Mouse (Mus musculus): ENCODE results near the gene Rbfox3. TPM values are rescaled to one million over a fixed set of nuclear protein-coding genes. Genes with fewer than 3 reads are reported as not detected.

The Rbfox3 gene
- polyA plus RNA-seq, 1 experiment from 2014 or later: 69.4 TPM

GRCm38 (mm10) chr11:118751879-118752616 is 159.3 kb downstream of the Rbfox3 start:
- H3K4me2 ChIP-seq (ENCODE audit: low read length): no peak overlapping the region
- no peak overlapping the region for H3K4me3 ChIP-seq (ENCODE audit: low read length)
- H3K9ac ChIP-seq (ENCODE audit: low read depth, low read length): peak overlapping the region; percentile 1; the same call in 1 of the 2 replicates
- H3K36me3 ChIP-seq (ENCODE audit: control insufficient read depth, insufficient read depth, low read length): no peaks in the 10 kb centered on the region
- H3K9me3 ChIP-seq (ENCODE audit: control insufficient read depth, low read length): no peaks in the 10 kb centered on the region
- WGBS: 39% methylated on average over 7 of the region's 7 CpGs
- peak overlapping the region; percentile 44 for H3K27ac ChIP-seq (ENCODE audit: low read depth, low read length)
- H3K27me3 ChIP-seq (replicated peaks; ENCODE audit: control insufficient read depth, insufficient read depth, low read length): no peaks in the 10 kb centered on the region
- H3K4me1 ChIP-seq (ENCODE audit: control insufficient read depth, insufficient read depth, low read depth, low read length): peaks cover 37% of the 10 kb centered on the region
- peak; percentile 28 for ATAC-seq

DNA sequence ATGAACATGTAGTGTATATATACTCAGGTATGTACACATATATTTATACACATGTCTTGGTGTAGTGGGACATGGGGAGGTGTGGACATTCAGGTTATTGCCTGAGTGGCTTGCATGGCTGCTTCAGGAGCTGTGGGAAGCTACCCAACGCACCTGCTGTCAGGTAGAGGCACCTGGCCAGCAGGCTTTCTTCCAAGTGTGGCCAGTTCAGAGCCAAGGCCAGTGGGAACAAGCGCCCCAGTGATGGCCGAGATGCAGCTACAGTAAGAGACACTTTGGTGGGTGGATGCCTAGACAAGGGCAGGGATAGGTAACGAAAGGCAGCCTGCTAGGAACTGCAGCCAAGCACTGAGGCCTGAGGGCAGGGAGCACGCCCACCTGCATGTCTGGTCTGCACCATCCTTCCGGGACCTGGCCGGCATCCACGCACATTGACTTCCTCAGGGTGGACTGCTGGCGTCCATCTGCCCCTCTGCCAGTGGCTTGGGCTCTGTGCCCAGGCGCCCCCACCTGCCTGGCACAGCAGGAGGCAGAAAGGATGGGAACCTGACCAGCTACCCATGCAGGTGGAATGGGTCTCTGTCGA is 160.6 kb downstream of the Rbfox3 start:
- peak overlapping the region; percentile 47; the same call in 1 of the 2 replicates for H3K27ac ChIP-seq (ENCODE audit: low read depth, low read length)
- H3K36me3 ChIP-seq (ENCODE audit: control insufficient read depth, insufficient read depth, low read length): no peaks in the 10 kb centered on the region
- no peak overlapping the region; the same call in 1 of the 2 replicates for H3K9ac ChIP-seq (ENCODE audit: low read depth, low read length)
- peaks cover 40% of the 10 kb centered on the region for H3K4me1 ChIP-seq (ENCODE audit: control insufficient read depth, insufficient read depth, low read depth, low read length)
- ATAC-seq: no peak
- no peak overlapping the region for H3K4me3 ChIP-seq (ENCODE audit: low read length)
- 69% methylated on average over 11 of the region's 11 CpGs for WGBS
- 0 out of 2 replicates have a peak, but pooled peaks cover 2% of the 10 kb centered on the region for H3K27me3 ChIP-seq (replicated peaks; ENCODE audit: control insufficient read depth, insufficient read depth, low read length)
- no peaks in the 10 kb centered on the region for H3K9me3 ChIP-seq (ENCODE audit: control insufficient read depth, low read length)
- no peak overlapping the region for H3K4me2 ChIP-seq (ENCODE audit: low read length)

GRCm38 (mm10) chr11:118749541-118749940 is 161.9 kb downstream of the Rbfox3 start:
- WGBS: 75% methylated on average over 1 of the region's 1 CpGs
- Histone ChIP-seq H3K4me1 (ENCODE audit: control insufficient read depth, insufficient read depth, low read depth, low read length) (peaks cover 44% of the 10 kb centered on the region), H3K27me3 (replicated peaks; ENCODE audit: control insufficient read depth, insufficient read depth, low read length) (0 out of 2 replicates have a peak, but pooled peaks cover 2% of the 10 kb centered on the region), H3K4me3 (ENCODE audit: low read length) (no peak overlapping the region), H3K9ac (ENCODE audit: low read depth, low read length) (no peak overlapping the region), H3K36me3 (ENCODE audit: control insufficient read depth, insufficient read depth, low read length) (no peaks in the 10 kb centered on the region), H3K9me3 (ENCODE audit: control insufficient read depth, low read length) (no peaks in the 10 kb centered on the region), H3K4me2 (ENCODE audit: low read length) (no peak overlapping the region), H3K27ac (ENCODE audit: low read depth, low read length) (no peak overlapping the region)
- no peak for ATAC-seq

DNA sequence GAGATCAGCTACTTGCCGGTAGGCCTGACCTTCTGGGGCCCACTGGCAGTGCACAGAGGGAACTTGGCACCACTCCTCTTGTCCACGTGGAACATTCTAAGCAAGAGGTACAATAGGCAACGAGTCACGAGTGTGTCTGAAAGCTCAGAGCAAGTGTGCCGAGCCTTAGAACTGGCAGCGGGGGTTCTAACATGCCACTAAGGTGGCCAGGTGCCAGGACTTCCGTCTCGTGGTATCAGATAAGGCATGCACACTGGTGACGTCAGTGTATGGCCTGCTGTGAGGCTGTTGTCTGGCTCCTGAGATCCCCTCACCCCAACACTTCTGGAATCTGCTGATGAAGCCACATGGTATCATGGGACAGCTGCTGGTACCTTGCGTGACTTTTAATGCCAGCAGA is 162.8 kb downstream of the Rbfox3 start:
- ATAC-seq: no peak
- Histone ChIP-seq H3K9me3 (ENCODE audit: control insufficient read depth, low read length) (no peaks in the 10 kb centered on the region), H3K4me1 (ENCODE audit: control insufficient read depth, insufficient read depth, low read depth, low read length) (peaks cover 43% of the 10 kb centered on the region), H3K9ac (ENCODE audit: low read depth, low read length) (no peak overlapping the region), H3K4me3 (ENCODE audit: low read length) (no peak overlapping the region), H3K4me2 (ENCODE audit: low read length) (no peak overlapping the region), H3K27ac (ENCODE audit: low read depth, low read length) (no peak overlapping the region), H3K36me3 (ENCODE audit: control insufficient read depth, insufficient read depth, low read length) (no peaks in the 10 kb centered on the region), H3K27me3 (replicated peaks; ENCODE audit: control insufficient read depth, insufficient read depth, low read length) (0 out of 2 replicates have a peak, but pooled peaks cover 2% of the 10 kb centered on the region)
- 35% methylated on average over 10 of the region's 10 CpGs for WGBS

- H3K4me2 ChIP-seq (ENCODE audit: low read length): peak overlapping the region; percentile 44
- H3K4me3 ChIP-seq (ENCODE audit: low read length): no peak overlapping the region
- H3K27me3 ChIP-seq (replicated peaks; ENCODE audit: control insufficient read depth, insufficient read depth, low read length): peaks cover 2% of the 10 kb centered on the region; the same call in 1 of the 2 replicates
- no peaks in the 10 kb centered on the region for H3K9me3 ChIP-seq (ENCODE audit: control insufficient read depth, low read length)
- H3K36me3 ChIP-seq (ENCODE audit: control insufficient read depth, insufficient read depth, low read length): no peaks in the 10 kb centered on the region
- H3K9ac ChIP-seq (ENCODE audit: low read depth, low read length): no peak overlapping the region
- H3K4me1 ChIP-seq (ENCODE audit: control insufficient read depth, insufficient read depth, low read depth, low read length): peaks cover 28% of the 10 kb centered on the region
- H3K27ac ChIP-seq (ENCODE audit: low read depth, low read length): peak overlapping the region; percentile 41
- ATAC-seq: peak; percentile 38; the same call in 1 of the 2 replicates
Measured at GRCm38 (mm10) chr11:118745279-118745678, 166.1 kb downstream of the Rbfox3 start.

- WGBS: 4% methylated on average over 15 of the region's 15 CpGs
- Histone ChIP-seq H3K27me3 (replicated peaks; ENCODE audit: control insufficient read depth, insufficient read depth, low read length) (peaks cover 2% of the 10 kb centered on the region; the same call in 1 of the 2 replicates), H3K36me3 (ENCODE audit: control insufficient read depth, insufficient read depth, low read length) (no peaks in the 10 kb centered on the region), H3K27ac (ENCODE audit: low read depth, low read length) (peak overlapping the region; percentile 48), H3K9ac (ENCODE audit: low read depth, low read length) (no peak overlapping the region), H3K4me3 (ENCODE audit: low read length) (no peak overlapping the region), H3K4me2 (ENCODE audit: low read length) (peak overlapping the region; percentile 44), H3K9me3 (ENCODE audit: control insufficient read depth, low read length) (no peaks in the 10 kb centered on the region), H3K4me1 (ENCODE audit: control insufficient read depth, insufficient read depth, low read depth, low read length) (peaks cover 31% of the 10 kb centered on the region)
- ATAC-seq: peak; percentile 66
Measured at GRCm38 (mm10) chr11:118744782-118745181, 166.6 kb downstream of the Rbfox3 start.

- H3K27ac ChIP-seq (ENCODE audit: low read depth, low read length): no peak overlapping the region
- H3K4me2 ChIP-seq (ENCODE audit: low read length): no peak overlapping the region
- no peak overlapping the region for H3K9ac ChIP-seq (ENCODE audit: low read depth, low read length)
- H3K4me1 ChIP-seq (ENCODE audit: control insufficient read depth, insufficient read depth, low read depth, low read length): peaks cover 40% of the 10 kb centered on the region
- H3K27me3 ChIP-seq (replicated peaks; ENCODE audit: control insufficient read depth, insufficient read depth, low read length): peaks cover 2% of the 10 kb centered on the region; the same call in 1 of the 2 replicates
- H3K36me3 ChIP-seq (ENCODE audit: control insufficient read depth, insufficient read depth, low read length): no peaks in the 10 kb centered on the region
- 24% methylated on average over 3 of the region's 3 CpGs for WGBS
- H3K9me3 ChIP-seq (ENCODE audit: control insufficient read depth, low read length): no peaks in the 10 kb centered on the region
- H3K4me3 ChIP-seq (ENCODE audit: low read length): no peak overlapping the region
- no peak for ATAC-seq
Measured at GRCm38 (mm10) chr11:118742762-118743161, 168.6 kb downstream of the Rbfox3 start.

- H3K27me3 ChIP-seq (replicated peaks; ENCODE audit: control insufficient read depth, insufficient read depth, low read length): no peaks in the 10 kb centered on the region; the same call in 1 of the 2 replicates
- H3K9ac ChIP-seq (ENCODE audit: low read depth, low read length): no peak overlapping the region
- no peak overlapping the region for H3K27ac ChIP-seq (ENCODE audit: low read depth, low read length)
- WGBS: 33% methylated on average over 6 of the region's 6 CpGs
- H3K9me3 ChIP-seq (ENCODE audit: control insufficient read depth, low read length): no peaks in the 10 kb centered on the region
- peaks cover 40% of the 10 kb centered on the region for H3K4me1 ChIP-seq (ENCODE audit: control insufficient read depth, insufficient read depth, low read depth, low read length)
- H3K36me3 ChIP-seq (ENCODE audit: control insufficient read depth, insufficient read depth, low read length): no peaks in the 10 kb centered on the region
- H3K4me3 ChIP-seq (ENCODE audit: low read length): no peak overlapping the region
- no peak overlapping the region for H3K4me2 ChIP-seq (ENCODE audit: low read length)
- no peak for ATAC-seq
Measured at GRCm38 (mm10) chr11:118741262-118741661, 170.1 kb downstream of the Rbfox3 start.

- H3K27me3 ChIP-seq (replicated peaks; ENCODE audit: control insufficient read depth, insufficient read depth, low read length): no peaks in the 10 kb centered on the region; the same call in 1 of the 2 replicates
- 14% methylated on average over 6 of the region's 6 CpGs for WGBS
- H3K4me2 ChIP-seq (ENCODE audit: low read length): no peak overlapping the region; the same call in 1 of the 2 replicates
- no peaks in the 10 kb centered on the region for H3K36me3 ChIP-seq (ENCODE audit: control insufficient read depth, insufficient read depth, low read length)
- H3K9me3 ChIP-seq (ENCODE audit: control insufficient read depth, low read length): no peaks in the 10 kb centered on the region
- peak overlapping the region; percentile 26; the same call in 1 of the 2 replicates for H3K27ac ChIP-seq (ENCODE audit: low read depth, low read length)
- H3K9ac ChIP-seq (ENCODE audit: low read depth, low read length): no peak overlapping the region
- peak; percentile 31; the same call in 1 of the 2 replicates for ATAC-seq
- peaks cover 28% of the 10 kb centered on the region for H3K4me1 ChIP-seq (ENCODE audit: control insufficient read depth, insufficient read depth, low read depth, low read length)
- H3K4me3 ChIP-seq (ENCODE audit: low read length): no peak overlapping the region
Measured at GRCm38 (mm10) chr11:118740001-118740400, 171.4 kb downstream of the Rbfox3 start.

Measured in hindbrain, embryonic 16.5 days (tissue).